Mouse (Mus musculus): Measurements from ENCODE around the gene Fam118b.
A peak's percentile ranks its signal among the peaks of the same experiment; 100 is the strongest.

DNA sequence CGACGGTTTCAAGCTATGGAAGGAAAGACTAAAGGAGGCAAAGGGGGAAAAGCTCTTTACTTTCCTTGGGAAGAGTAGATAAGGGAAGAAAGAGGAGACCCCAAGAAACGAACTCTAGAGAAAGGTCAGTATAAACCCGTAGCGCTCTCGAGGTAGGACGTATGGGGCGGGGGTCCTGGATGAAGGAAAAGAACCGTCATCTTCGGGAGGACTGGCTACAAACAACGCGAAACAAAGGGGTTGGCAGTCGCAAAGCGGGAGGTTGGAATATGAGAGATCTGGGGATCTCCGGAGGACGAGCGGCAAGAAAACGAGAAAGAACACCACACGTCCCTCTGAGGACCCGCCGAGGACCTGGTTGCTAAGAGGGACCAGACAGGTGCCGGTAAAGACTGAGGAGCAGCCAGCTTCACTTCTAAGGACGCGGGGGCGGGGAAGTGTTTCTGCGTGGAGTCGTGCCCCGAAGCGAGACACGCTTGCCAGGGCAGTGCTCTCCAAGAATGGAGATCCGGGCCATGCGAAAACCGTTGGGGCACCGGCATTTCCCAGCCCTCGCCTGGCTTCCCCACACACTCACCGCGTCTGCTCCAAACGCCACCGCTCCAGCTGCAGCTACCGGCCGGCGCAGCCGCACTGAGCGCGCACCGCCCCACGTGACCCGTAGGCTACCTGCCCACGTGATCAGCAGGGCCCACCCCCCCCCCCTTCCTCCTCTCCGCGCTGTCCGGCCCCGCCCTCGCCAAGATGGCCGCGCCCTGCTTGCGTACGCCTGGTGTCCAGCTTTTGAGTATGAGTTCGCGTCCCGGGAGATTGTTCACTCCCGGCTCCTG is at the start of gene Fam118b, which contains the start of gene Rpusd4:
- TF ChIP-seq CTCF (conservative IDR thresholded peaks at IDR 0.05; ENCODE audit: insufficient read depth, insufficient read length, low read depth, low read length) (no peak), POLR2A (IDR thresholded peaks at IDR 0.05; ENCODE audit: low read depth, low read length) (peak; percentile 94)
